Mouse (Mus musculus) liver, adult 2 months (tissue): ENCODE measurements at regions not wholly inside any gene's neighbourhood (a gene's known extent, or its start where the extent isn't known, plus 50 kb on each side); places are given as distances from the start of the nearest gene placed in this dataset.

Experiments
- DNase-seq: peaks from one replicate; pipeline ENCODE4 v3.0.0-alpha.2; 2011; ENCODE audit warnings: low read depth, low spot score; ENCODE audit errors: extremely low read depth
- H3K27ac ChIP-seq: fragments of 200-500 bp; replicated peaks from 2 replicates; pipeline ENCODE4 v1.5.1; 2012; ENCODE audit warnings: low read depth, mild to moderate bottlenecking, control low read depth, inconsistent platforms, low read length; ENCODE audit not compliant: insufficient read depth
- H3K27me3 ChIP-seq: fragments of 200-500 bp; 2 replicates; pipeline ENCODE4 v1.6.1; 2012; ENCODE audit warnings: mild to moderate bottlenecking, moderate library complexity, low read length, inconsistent platforms; ENCODE audit not compliant: control insufficient read depth, insufficient read depth
- H3K36me3 ChIP-seq: fragments of 200-500 bp; 2 replicates; pipeline ENCODE4 v1.6.1; 2012; ENCODE audit warnings: low read length, inconsistent platforms; ENCODE audit not compliant: control insufficient read depth, insufficient read depth
- H3K4me1 ChIP-seq: fragments of 200-500 bp; 2 replicates; pipeline ENCODE4 v1.6.1; 2011; ENCODE audit warnings: low read length; ENCODE audit not compliant: control insufficient read depth, insufficient read depth
- H3K4me3 ChIP-seq: fragments of 200-500 bp; 2 replicates; pipeline ENCODE4 v1.5.1; 2011; ENCODE audit warnings: low read depth, mild to moderate bottlenecking, control low read depth, low read length, moderate library complexity; ENCODE audit not compliant: insufficient read depth
- H3K79me2 ChIP-seq: fragments of 200-500 bp; 2 replicates; pipeline ENCODE4 v1.6.1; 2012; ENCODE audit warnings: inconsistent platforms, mild to moderate bottlenecking, low read length, moderate library complexity; ENCODE audit not compliant: control insufficient read depth, insufficient read depth
- H3K9ac ChIP-seq: fragments of 200-500 bp; 2 replicates; pipeline ENCODE4 v1.6.1; 2012; ENCODE audit warnings: low read depth, mild to moderate bottlenecking, control low read depth, inconsistent platforms, low read length
- CTCF ChIP-seq: fragments of 200-500 bp; IDR thresholded peaks from 2 replicates; pipeline ENCODE4 v1.5.1; 2011; ENCODE audit warnings: low read depth, low read length, control low read depth
- POLR2A ChIP-seq: fragments of 200-500 bp; IDR thresholded peaks from 2 replicates; pipeline ENCODE4 v1.6.1; 2011; ENCODE audit warnings: low read length, control low read depth; ENCODE audit not compliant: insufficient read depth; ENCODE audit errors: extremely low read depth
- WGBS: fragments of 180-500 bp; shearing (Covaris S2); methylation state at CpG from one replicate; pipeline ENCODE4 v1.1.7; 2018; 5-methylcytosine and 5-hydroxymethylcytosine counted together

GRCm38 (mm10) chr3:106974114-106974789 lies 61.7 kb upstream of the Kcna3 start:
- Histone ChIP-seq H3K4me3 (no peak overlapping the region), H3K27ac (no peak overlapping the region), H3K27me3 (no peaks in the 10 kb centered on the region), H3K9ac (no peak overlapping the region), H3K79me2 (no peaks in the 10 kb centered on the region), H3K4me1 (no peaks in the 10 kb centered on the region), H3K36me3 (no peaks in the 10 kb centered on the region)
- 64% methylated on average over 6 of the region's 6 CpGs for WGBS
- no peak for TF ChIP-seq POLR2A
- TF ChIP-seq CTCF: no peak
- no peak for DNase-seq

GRCm38 (mm10) chr3:106978728-106979127 lies 57.2 kb upstream of the Kcna3 start:
- Histone ChIP-seq H3K9ac (no peak overlapping the region), H3K27me3 (no peaks in the 10 kb centered on the region), H3K4me1 (no peaks in the 10 kb centered on the region), H3K79me2 (no peaks in the 10 kb centered on the region), H3K27ac (no peak overlapping the region), H3K4me3 (no peak overlapping the region), H3K36me3 (no peaks in the 10 kb centered on the region)
- DNase-seq: no peak
- TF ChIP-seq POLR2A (no peak), CTCF (no peak)
- 51% methylated on average over 6 of the region's 6 CpGs for WGBS

GRCm38 (mm10) chr3:106980914-106981313 lies 55.1 kb upstream of the Kcna3 start:
- no peak for DNase-seq
- Histone ChIP-seq H3K9ac (no peak overlapping the region), H3K4me3 (no peak overlapping the region), H3K27ac (no peak overlapping the region), H3K79me2 (no peaks in the 10 kb centered on the region), H3K36me3 (no peaks in the 10 kb centered on the region), H3K27me3 (no peaks in the 10 kb centered on the region), H3K4me1 (no peaks in the 10 kb centered on the region)
- WGBS: 45% methylated on average over 3 of the region's 3 CpGs
- no peak for TF ChIP-seq CTCF
- TF ChIP-seq POLR2A: no peak

- no peaks in the 10 kb centered on the region for H3K79me2 ChIP-seq
- no peak overlapping the region for H3K9ac ChIP-seq
- H3K4me1 ChIP-seq: no peaks in the 10 kb centered on the region
- H3K4me3 ChIP-seq: no peak overlapping the region
- WGBS: 47% methylated on average over 3 of the region's 3 CpGs
- TF ChIP-seq POLR2A (no peak), CTCF (no peak)
- no peak overlapping the region for H3K27ac ChIP-seq
- no peak for DNase-seq
- H3K36me3 ChIP-seq: no peaks in the 10 kb centered on the region
- H3K27me3 ChIP-seq: no peaks in the 10 kb centered on the region
Measured at GRCm38 (mm10) chr3:106981323-106981722, 54.6 kb upstream of the Kcna3 start.

- Histone ChIP-seq H3K9ac (no peak overlapping the region), H3K4me1 (no peaks in the 10 kb centered on the region), H3K36me3 (no peaks in the 10 kb centered on the region), H3K27me3 (no peaks in the 10 kb centered on the region), H3K4me3 (no peak overlapping the region), H3K79me2 (no peaks in the 10 kb centered on the region), H3K27ac (no peak overlapping the region)
- no peak for DNase-seq
- TF ChIP-seq CTCF (no peak), POLR2A (no peak)
- 58% methylated on average over 4 of the region's 4 CpGs for WGBS
Measured at GRCm38 (mm10) chr3:106984231-106984630, 51.7 kb upstream of the Kcna3 start.
